Mouse (Mus musculus): ENCODE measurements around the gene Cdh13.
A peak's percentile ranks its signal among the peaks of the same experiment; 100 is the strongest.
"Not testable (repeated sequence)": the region's sequence is repeated elsewhere in the genome, so short reads cannot be mapped to it uniquely, and the experiment has no call there.

The Cdh13 gene

DNA sequence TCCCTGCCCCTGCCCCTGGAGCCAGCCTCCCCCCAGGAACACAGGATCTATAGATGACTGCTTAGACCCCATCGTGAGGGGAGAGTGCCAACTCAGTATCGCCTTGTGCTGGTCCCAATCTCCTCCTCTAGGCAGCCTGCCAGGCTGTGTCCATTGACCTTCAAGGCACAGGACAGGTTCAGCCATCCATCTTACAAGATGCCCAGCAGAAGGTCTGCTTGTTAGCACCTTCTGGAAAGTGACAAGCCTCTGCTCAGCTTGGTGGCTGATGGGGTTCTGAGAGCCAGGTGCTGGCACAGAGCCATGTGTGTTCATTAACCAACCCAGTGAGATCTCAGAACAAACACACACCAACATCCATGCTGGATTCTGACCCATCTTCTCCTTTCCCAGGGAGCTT, 998.2 kb downstream of the Cdh13 start:
- DNase-seq, result no peak

GRCm38 (mm10) chr8:119284516-119284915, 1001.0 kb downstream of the Cdh13 start:
- no peak for DNase-seq

- DNase-seq, result no peak
Observed at GRCm38 (mm10) chr8:119284920-119285319, 1001.4 kb downstream of the Cdh13 start.

- no peak for DNase-seq
Observed at GRCm38 (mm10) chr8:119295477-119295876, 1011.9 kb downstream of the Cdh13 start.

GRCm38 (mm10) chr8:119297752-119298151, 1014.2 kb downstream of the Cdh13 start:
- DNase-seq, result peak; percentile 12

- no peak for DNase-seq
Observed at GRCm38 (mm10) chr8:119300335-119300734, 1016.8 kb downstream of the Cdh13 start.

DNA sequence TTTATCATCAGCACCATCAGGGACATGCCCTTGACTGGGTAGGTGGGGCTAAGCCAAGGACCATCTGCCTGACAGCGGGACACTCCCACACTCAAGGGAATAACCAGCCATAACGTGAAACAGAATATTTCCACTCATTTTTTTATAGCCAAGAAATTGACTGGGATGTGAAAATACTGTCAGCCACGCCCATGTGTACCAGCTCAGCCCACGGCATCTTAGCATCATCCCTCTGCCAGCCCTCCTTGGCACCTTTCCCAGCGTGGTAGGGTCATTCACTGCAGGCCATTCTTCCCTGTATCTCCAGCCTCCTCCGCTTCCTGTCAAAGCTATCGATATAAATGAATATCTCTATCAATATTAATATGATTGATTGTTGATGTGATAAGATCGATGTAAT, 1020.7 kb downstream of the Cdh13 start:
- DNase-seq, result peak; percentile 70

DNA sequence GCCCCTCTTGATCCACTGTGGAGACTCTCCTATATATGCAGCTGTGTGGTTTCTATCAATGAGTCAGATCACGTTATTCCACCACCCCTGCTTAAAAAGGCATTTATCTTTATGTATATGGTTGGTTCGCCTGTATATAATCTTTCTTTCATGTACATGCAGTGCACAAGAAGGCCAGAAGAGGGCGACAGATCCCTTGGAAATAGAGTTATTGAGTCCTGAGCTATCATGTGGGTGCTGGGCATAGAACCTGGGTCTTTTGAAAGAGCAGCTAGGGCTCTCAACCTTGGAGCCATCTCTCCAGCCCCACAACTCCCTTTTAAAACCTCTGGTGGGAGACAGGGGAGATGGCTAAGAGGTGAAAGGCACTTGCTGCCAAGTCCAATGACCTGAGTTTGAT, 1027.9 kb downstream of the Cdh13 start:
- DNase-seq, result no peak

GRCm38 (mm10) chr8:119323215-119323614, 1039.7 kb downstream of the Cdh13 start:
- no peak for DNase-seq

DNA sequence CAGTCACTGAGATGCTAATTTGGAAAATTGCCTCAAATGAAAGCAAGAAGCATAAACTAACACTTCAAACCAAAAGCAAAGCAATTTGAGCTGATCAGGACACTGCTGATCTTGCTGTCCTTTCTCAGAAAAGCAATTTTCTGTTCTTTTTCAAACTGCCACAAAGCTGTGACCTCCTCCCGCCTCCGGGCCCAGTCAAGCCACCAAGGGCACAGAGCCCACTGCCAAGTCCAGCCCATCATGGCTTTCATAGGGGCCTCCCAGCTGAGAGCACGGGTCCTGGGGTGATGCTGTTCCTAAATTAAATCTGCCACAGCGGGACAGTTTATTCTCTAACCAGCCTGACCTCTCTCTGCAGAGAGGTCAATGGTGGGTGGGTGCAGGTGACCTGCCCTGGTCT, 1056.0 kb downstream of the Cdh13 start:
- DNase-seq, result no peak

- DNase-seq, result no peak
Observed at GRCm38 (mm10) chr8:119343606-119344005, 1060.1 kb downstream of the Cdh13 start.

DNA sequence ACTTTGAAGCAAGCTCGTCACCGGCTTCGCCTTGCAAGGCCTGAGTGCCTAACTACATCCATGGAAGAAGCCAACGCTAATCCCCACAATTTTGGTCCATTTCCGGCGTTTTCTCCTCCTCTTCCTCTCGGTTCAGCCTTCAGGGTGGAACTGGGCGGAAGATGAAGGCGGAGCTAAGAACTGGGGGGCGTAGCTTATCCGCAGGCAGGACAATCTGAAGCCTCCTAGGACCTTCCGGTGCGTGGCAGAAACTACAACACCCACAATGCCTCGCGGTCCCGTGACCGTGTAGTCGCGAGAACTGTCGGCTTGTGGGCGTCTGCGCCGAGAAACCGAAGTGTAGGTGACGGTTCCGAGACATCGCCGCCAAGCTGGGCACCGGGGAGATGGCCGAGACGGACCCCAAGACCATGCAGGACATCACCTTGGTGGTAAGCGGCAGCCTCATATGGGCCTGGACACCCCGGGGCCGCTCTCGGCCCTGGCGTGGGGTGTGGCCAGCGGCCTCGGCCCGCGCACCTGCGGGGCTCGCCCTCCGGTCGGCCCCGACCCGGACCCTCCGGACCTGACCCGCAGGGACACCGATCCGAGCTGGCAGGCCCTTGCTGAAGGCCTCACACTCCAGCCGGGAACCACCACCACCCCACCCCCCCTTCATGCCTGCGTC, 1060.8 kb downstream of the Cdh13 start, which contains the start of gene Hsbp1:
Gene Hsbp1, plus strand, starts transcription at position 299 of the 667 bp plus-strand sequence.
- peak; percentile 97 for DNase-seq

GRCm38 (mm10) chr8:119345029-119345682, 1061.6 kb downstream of the Cdh13 start:
- DNase-seq, result no peak

- no peak for DNase-seq
Observed at GRCm38 (mm10) chr8:119345683-119346075, 1062.1 kb downstream of the Cdh13 start.

DNA sequence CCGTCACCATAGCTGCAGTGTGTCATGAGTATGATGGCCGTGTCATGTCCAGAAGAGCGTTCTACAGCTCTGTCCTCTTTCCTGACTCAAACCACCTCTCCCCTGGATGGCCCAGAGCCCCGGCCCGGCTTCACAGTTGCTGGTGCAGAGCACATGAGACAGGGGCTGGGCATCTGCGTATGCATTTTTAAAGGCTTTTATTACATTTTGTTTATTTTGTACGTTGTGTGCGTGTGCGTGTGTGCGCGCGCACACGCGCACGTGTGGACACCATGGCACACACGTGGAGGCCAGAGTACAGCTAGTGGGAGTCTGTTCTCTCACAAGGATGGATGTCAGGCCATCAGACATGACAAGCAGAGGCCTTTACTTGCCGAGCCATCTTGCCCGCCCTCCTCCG, 1068.1 kb downstream of the Cdh13 start:
- no peak for DNase-seq

DNA sequence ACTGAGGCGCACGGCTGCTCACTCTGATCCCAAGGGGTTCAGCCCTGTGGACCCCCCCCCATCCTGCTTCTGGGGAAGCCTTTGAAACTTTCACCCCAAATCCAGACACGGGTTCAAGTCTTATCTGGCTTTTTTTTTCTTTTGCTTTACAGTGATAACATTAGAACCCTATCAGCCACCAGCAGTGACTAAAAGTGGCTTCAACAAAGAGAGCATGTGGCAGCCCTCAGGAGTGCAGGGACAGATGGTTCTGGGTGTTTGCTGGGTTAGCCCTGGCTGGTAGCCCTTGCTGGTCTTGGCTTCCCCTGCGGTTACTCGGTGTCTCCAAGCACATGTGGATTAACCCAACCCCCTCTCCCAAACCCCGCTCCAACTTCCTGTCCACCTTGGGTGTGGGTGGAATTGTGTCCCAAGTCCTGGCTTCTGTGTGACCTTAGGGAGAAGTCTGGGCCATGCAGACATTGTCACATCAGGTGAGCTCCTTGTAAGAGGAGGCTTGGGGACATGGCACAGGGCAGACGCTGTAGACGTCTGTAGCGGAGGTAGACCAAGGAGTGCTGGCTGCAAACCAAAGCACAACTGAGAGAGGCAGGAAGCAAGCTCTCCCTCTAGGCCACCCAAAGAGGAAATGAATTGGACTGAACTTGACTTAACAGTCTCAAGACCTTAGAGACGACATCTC, 1069.6 kb downstream of the Cdh13 start:
- DNase-seq, result no peak

GRCm38 (mm10) chr8:119353659-119354023, 1070.1 kb downstream of the Cdh13 start:
- no peak for DNase-seq

- DNase-seq, result not testable (repeated sequence)
Observed at GRCm38 (mm10) chr8:119356631-119357030, 1073.1 kb downstream of the Cdh13 start.

DNA sequence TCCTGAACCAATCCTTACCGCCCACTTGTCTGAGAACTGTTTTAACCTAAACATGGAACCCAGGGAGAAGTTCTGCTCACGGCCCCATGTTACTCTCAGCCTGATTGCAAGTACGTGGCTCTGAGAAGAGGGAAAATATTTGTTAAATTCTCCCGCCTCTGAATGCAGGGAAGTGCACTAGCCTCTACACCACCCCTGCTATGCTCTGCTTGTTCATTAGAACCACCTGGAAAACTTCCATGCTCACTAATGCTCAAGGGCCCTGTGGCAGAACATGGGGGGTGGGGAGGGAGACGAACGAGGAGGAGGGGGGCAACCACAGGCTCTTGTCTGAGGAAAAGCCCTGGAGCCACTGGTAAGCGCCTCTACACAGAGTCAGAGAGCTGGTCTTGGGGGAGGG, 1074.6 kb downstream of the Cdh13 start:
- no peak for DNase-seq

DNA sequence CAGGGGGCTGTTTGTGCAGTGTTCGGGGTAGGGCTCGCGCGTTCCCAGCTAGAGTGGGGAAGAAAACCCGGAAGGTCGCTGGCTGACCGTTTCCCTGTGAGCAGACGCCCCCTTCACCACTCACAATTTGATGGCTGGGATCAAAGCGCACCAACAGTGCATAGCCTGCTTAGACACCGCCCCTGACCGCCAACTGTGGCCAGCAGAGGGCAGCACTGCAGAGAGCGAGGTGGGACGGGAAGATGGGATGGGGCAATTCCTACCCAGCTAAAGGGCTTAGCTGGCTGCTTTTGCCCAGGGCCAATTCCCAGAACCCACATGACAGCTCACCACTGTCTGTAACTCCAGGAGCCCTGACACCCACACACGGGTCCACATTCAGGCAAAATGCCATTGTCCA, 1075.3 kb downstream of the Cdh13 start:
- no peak for DNase-seq

GRCm38 (mm10) chr8:119360686-119361295, 1077.3 kb downstream of the Cdh13 start:
- no peak for DNase-seq
